Mouse (Mus musculus) CD4-positive helper T cell, adult 2 months (primary cell): ENCODE measurements at regions not wholly inside any gene's neighbourhood (a gene's known extent, or its start where the extent isn't known, plus 50 kb on each side); places are given as distances from the start of the nearest gene placed in this dataset.
A peak's percentile ranks its signal among the peaks of the same experiment; 100 is the strongest.

Experiments
- DNase-seq: peaks from one replicate; pipeline ENCODE4 v3.0.0-alpha.2; 2012; ENCODE audit warnings: low read depth, missing footprints, low spot score

- no peak for DNase-seq
Observed at GRCm38 (mm10) chr13:84646899-84647298, 424.8 kb downstream of the Tmem161b start.

DNA sequence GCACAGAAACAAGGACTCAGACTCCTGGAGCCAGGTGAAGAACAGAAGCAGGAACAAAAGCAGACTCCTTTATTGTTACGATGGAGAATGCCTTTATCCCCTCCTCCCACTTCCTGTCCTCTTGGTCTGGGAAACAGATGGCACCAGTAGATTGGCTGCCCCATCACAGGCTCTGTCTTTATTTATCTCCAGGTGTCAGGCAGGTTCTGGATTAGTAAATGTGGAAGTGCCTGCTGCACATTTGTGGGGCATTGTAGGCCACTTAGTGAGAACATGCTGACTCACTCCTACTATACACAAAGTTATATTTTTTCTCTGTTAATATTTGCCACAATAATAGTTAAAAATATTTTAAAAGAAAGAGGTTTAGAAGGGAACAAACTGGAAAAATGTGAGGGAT is 426.0 kb downstream of the Tmem161b start:
- DNase-seq, result no peak

- DNase-seq, result no peak
Observed at GRCm38 (mm10) chr13:84663967-84664366, 441.9 kb downstream of the Tmem161b start.

GRCm38 (mm10) chr13:84680971-84681370 is 458.9 kb downstream of the Tmem161b start:
- no peak for DNase-seq

DNA sequence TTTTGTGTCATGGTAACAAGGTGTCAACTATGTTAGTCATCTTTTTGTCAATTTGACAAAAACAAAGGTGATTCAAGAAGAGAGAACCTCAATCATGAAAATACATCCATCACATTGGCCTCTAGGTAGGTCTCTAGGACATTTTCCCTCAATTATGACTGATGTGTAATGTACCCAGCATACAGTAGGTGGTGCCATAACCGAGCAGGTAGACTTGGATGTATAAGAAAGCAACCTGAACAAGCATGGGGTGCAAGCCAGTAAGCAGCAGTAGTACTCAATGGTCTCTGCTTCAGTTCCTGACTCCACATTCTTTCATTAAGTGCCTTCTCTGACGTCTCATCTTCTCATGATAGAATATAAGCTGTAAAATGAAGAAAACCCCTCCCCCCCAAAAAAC is 463.8 kb downstream of the Tmem161b start:
- peak; percentile 4 for DNase-seq

- DNase-seq, result no peak
Observed at GRCm38 (mm10) chr13:84693462-84693861, 471.4 kb downstream of the Tmem161b start.

GRCm38 (mm10) chr13:84698472-84699080 is 476.5 kb downstream of the Tmem161b start:
- DNase-seq, result no peak

DNA sequence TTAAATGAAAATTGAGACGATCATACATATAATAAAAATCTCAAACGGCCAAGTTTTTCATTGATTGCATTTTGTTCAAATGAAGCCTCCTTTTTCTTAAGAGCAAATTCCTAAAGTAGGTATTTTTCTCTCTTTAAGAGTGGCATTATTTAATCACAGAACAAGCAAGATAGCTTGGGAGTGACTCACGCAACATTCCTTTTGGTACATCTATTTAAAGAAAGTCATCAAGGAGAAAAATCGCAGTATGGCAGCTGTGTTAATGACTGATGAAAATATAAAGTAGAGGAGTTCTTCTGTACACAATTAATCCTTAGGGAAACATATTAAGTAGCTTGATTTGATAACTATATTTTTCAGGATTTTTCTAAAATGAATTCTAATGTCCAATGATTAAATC is 448.0 kb upstream of the Ccnh start:
- DNase-seq, result no peak

- no peak for DNase-seq
Observed at GRCm38 (mm10) chr13:84748331-84748730, 440.9 kb upstream of the Ccnh start.

DNA sequence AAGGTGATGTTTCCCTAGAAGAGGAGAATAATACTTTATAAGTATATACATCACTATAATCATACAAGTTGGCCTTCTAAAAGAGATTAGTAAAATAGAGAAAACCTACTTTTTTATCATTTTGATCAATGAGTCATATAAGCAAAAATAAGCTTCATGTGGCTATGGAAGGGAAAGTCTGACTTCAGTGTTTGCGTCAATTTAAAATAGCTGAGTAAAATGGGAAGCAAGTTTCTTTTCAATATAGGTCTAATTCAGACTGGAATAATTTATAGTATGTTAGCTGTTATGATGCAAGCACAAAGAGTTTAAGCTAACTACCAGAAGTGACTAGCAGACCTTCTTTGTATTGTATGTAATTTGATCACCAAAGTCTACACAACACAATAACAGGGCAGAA is 440.0 kb upstream of the Ccnh start:
- peak; percentile 27 for DNase-seq

DNA sequence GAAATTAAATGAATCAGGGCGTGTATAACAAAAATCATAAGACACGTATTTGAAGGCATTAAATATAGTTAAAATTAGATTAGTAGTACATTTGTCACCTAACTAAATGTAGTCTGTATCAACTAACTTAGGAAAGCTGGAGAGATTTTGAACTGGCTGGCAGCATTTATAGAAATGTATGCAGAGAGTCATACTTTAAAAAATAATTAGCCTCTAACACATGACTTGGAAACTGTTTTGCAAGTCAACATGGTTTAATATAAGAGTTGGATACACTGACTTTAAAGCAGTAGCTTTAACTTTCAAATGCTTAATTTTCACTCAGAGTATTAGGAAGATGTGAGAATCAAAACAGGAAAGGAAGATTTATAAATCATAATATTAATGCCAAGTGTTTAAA is 439.1 kb upstream of the Ccnh start:
- DNase-seq, result no peak

DNA sequence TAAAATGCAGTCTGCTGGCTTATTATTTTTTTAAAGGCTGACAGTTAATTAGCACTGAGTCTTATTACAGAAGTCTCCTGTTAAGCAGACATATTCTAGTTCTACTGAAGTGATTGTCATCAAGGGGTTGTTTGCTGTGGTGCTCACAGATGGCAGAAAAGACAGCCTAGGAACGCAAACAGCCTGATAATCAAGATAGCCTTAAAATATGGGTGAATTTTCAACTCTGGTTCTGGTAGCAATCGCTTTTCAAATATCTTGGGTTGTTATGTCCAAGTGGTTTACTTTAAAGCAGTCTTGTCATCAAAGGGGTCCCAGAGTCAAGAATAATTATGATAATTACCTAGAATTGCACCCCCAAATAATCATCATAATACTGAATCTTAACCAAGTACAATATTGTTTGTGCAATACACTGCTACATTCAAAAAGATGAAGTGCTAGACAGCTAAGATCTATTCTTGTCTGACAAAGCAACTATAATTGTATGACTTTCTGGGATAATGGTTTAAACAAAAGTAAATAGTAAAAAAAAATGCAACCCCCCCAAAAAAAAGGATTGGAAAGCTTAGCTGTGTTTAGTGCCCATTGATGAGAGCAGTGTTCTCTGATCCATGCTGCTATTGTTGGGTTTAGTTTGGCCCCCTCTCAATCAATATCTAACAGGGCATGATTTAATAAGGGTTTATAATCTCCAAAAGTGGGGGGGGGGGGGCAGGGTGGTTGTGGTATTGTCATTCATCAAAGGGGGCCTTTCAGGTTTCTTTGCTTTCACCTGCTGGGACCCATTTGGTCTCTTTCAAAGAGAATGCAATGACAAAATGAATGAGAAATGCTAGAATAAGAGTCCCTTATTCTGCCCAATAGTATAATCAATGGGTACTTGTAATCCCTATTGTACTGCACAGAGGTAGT is 437.4 kb upstream of the Ccnh start:
- no peak for DNase-seq

DNA sequence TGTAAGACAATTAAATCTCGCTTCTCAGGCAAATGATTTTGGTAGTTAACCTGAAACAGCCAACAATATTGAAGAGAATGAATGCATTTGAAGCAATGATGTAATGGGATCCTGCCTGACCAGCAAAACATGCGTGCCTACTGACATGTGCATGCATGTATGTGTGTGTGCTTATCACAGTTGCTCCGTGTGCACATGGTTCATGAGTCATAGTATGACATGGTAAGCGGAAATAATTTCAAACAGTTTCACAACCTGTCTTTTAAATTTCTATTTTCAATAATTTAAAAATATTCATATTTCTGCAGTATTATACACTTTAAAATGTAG is 436.8 kb upstream of the Ccnh start:
- DNase-seq, result no peak

DNA sequence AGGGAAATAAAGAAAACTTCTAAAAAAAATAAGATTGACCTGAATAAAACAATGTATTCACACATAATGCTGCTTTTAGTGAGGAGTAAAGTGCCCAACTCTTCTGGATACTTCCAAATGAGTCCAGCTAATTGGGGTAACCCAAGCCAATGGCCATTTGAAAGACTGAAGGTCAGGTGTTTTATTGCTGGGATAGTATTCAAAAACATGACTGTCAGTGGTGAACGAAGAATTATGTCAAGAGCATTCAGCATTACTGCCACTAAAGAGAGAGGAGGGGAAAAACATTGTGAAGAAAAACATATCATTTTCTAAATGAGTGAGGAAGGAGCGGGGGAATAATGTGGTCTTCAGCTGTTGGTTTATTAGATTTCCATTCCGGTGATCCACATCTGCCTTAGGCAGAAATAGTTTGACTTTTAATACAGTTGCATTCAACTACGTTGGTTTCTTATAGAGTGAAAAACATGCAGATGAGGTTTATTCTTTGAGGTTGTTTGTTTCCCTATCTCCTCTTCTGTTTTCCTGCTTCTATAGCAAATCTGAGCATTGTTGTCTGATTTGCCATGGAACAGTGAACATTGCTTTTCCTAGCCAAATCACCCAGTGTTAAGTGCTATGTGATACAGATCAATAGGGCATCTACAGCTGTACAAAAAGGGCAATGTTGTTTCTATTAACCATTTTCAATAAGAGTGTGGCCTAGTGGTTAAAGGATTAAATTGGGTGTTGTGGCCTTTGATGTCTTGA is 435.3 kb upstream of the Ccnh start:
- no peak for DNase-seq

- no peak for DNase-seq
Observed at GRCm38 (mm10) chr13:84754821-84755725, 434.1 kb upstream of the Ccnh start.

- no peak for DNase-seq
Observed at GRCm38 (mm10) chr13:84756796-84757335, 432.3 kb upstream of the Ccnh start.

DNA sequence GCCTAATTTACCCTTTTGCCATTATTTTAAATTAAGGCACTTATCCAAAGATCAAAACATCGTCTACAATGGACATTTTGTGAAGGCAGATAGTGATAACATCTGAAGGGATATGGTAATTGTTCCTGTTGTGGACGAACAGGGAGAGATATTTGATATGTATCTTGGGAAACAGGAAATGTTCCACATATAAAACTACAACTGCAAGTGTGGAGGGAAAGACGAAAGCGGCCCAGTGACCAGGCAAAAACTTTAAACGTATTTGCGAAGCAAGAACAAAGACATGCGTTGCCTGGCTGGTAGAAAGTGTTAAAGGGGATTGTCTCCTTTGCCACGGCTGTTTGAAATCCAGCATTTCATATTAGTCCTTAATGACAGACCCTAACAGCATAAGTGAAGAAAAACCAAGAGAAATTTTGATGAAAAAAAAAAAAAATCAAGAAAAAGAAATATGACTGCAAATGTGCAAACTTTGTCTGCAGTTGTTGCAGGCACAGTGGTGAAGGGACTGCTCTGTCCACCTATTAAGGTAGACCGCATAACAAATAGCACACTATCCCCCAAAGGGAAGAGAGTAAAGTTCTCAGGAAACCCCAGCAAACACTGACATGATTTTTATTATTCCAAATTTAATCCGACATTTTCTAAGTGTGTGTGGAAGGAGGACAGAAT is 431.2 kb upstream of the Ccnh start:
- DNase-seq, result no peak

DNA sequence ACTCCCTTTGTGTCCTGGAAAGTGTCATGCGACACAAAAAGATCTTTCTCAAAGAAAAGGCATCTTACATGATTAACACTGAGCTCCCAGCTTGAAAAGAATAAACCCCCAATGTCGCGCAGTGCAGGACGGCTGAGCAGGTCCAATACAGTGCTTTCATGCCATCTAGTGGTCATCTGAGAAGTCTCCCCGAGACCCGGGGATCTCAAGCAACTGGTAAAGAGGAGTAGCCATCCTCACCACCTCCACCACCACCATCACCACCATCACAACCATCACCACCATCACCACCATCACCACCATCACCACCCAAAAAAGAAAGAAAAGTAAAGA is 430.7 kb upstream of the Ccnh start:
- peak; percentile 13 for DNase-seq

GRCm38 (mm10) chr13:84759061-84759460 is 430.1 kb upstream of the Ccnh start:
- DNase-seq, result no peak

DNA sequence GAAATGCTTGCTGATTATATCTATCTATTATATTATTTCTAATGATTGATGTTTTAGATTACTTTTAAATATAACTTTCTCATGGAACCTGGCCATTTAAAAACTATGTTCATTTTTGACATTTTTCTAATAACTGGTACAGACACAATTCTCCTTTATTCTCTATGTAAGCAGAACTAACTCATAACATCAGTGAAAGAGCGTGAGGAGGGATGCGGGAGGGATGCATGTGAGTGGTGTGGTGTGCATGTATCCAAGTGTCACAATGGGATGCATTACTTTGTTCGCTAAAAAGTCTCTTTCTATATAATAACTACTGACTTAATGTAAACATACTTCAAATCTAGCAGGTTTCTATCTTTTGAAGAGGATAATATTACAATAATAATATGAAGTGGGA is 428.7 kb upstream of the Ccnh start:
- DNase-seq, result no peak

- no peak for DNase-seq
Observed at GRCm38 (mm10) chr13:84760978-84761377, 428.2 kb upstream of the Ccnh start.
